Mouse (Mus musculus) G1E (cell line): ENCODE measurements around the gene Glra4.

Experiments
- CTCF ChIP-seq: IDR thresholded peaks from 2 replicates; pipeline ENCODE4 v1.5.1; 2012; ENCODE audit warnings: low read depth, low read length, inconsistent platforms, mixed read lengths
- GATA1 ChIP-seq: IDR thresholded peaks from 2 replicates; pipeline ENCODE4 v1.6.1; 2012; ENCODE audit warnings: borderline replicate concordance, low read length, inconsistent platforms, mixed read lengths
- GATA2 ChIP-seq: IDR thresholded peaks from 2 replicates; pipeline ENCODE4 v1.6.1; 2012; ENCODE audit warnings: low read depth, low read length, inconsistent platforms, borderline replicate concordance
- POLR2AphosphoS5 ChIP-seq: IDR thresholded peaks from 2 replicates; pipeline ENCODE4 v1.6.1; 2012; ENCODE audit warnings: low read depth, low read length, inconsistent platforms; ENCODE audit not compliant: insufficient replicate concordance
- TAL1 ChIP-seq: conservative IDR thresholded peaks from 2 replicates; pipeline ENCODE4 v1.6.1; 2012; ENCODE audit warnings: low read depth, low read length, inconsistent platforms, mixed read lengths

DNA sequence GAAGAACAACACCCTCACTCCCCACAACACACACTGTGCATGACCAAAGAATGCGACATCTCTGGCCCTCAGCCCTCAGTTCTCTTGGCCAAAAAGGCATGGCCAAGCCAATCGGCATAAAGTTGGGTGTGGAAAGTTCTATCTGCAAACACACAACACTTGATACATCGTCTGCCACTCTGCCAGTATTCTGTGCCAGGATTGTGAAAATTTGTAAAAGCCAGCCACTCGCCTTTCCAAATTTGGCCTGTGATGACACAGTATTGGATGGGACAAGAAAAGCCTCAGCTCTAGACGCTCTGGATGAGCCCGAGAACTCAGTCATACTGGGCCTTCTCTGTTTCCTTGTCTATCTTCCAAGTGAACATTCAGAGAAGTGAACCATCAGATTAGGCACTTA is 39.8 kb upstream of the Glra4 start:
- TF ChIP-seq CTCF (no peak), GATA1 (no peak), TAL1 (no peak), GATA2 (no peak), POLR2AphosphoS5 (no peak)
